Mouse (Mus musculus) intestine, postnatal 0 days (tissue): ENCODE results near the gene Ccdc85c. TPM values are rescaled to one million over a fixed set of nuclear protein-coding genes. Genes with fewer than 3 reads are reported as not detected.
A peak's percentile ranks its signal among the peaks of the same experiment; 100 is the strongest.

Experiments used
- ATAC-seq: fragments of 200-750 bp; cut with Nextera tagmentation; 2 replicates; pipeline ENCODE4 v1.8.0; 2017; ENCODE audit warnings: mild to moderate bottlenecking, moderate TSS enrichment, moderate library complexity
- H3K27ac ChIP-seq: fragments of 300-500 bp; sonication (generic); 2 replicates; pipeline ENCODE4 v1.5.1; 2014; ENCODE audit warnings: mild to moderate bottlenecking, low read depth, low read length, moderate library complexity
- H3K27me3 ChIP-seq: fragments of 300-500 bp; sonication (generic); replicated peaks from 2 replicates; pipeline ENCODE4 v1.6.1; 2014; ENCODE audit warnings: low read length, mixed read lengths; ENCODE audit not compliant: control insufficient read depth, insufficient read depth
- H3K36me3 ChIP-seq: fragments of 300-500 bp; sonication (generic); 2 replicates; pipeline ENCODE4 v1.6.1; 2014; ENCODE audit warnings: mild to moderate bottlenecking, moderate library complexity; ENCODE audit not compliant: control insufficient read depth, insufficient read depth
- H3K4me1 ChIP-seq: fragments of 300-500 bp; sonication (generic); replicated peaks from 2 replicates; pipeline ENCODE4 v1.6.1; 2014; ENCODE audit warnings: antibody characterized with exemption, low read length, mixed read lengths; ENCODE audit not compliant: control insufficient read depth, insufficient read depth
- H3K4me2 ChIP-seq: fragments of 300-500 bp; sonication (generic); replicated peaks from 2 replicates; pipeline ENCODE4 v1.6.1; 2014; ENCODE audit warnings: low read depth, mild to moderate bottlenecking, moderate library complexity
- H3K4me3 ChIP-seq: fragments of 300-500 bp; sonication (generic); 2 replicates; pipeline ENCODE4 v1.5.1; 2014; ENCODE audit warnings: low read depth, low read length
- H3K9ac ChIP-seq: fragments of 300-500 bp; sonication (generic); 2 replicates; pipeline ENCODE4 v1.6.1; 2014; ENCODE audit warnings: mild to moderate bottlenecking, low read depth, low read length
- H3K9me3 ChIP-seq: fragments of 300-500 bp; sonication (generic); 2 replicates; pipeline ENCODE4 v1.6.1; 2016; ENCODE audit warnings: mixed run types; ENCODE audit not compliant: control insufficient read depth
- CTCF ChIP-seq: sonication (generic); IDR thresholded peaks from 2 replicates; pipeline ENCODE4 v1.5.1; 2016; ENCODE audit warnings: low read depth, mild to moderate bottlenecking, control low read depth, antibody characterized with exemption, moderate library complexity
- WGBS: fragments of 180-500 bp; shearing (Covaris S2); extraction: QIAGEN DNeasy Blood & Tissue Kit; methylation state at CpG from one replicate; pipeline ENCODE4 v1.1.7; 2014; 5-methylcytosine and 5-hydroxymethylcytosine counted together
- polyA plus RNA-seq: library from polyadenylated mRNA; unstranded; fragments of >200 nt; fragmentation: Nextera tagmentation; extraction: Ambion mirVana; gene quantifications from 2 replicates; pipeline ENCODE4 v1.2.1, GENCODE M21; 2015

Ccdc85c gene
- polyA plus RNA-seq, 1 experiment from 2014 or later = 10.1 TPM

DNA sequence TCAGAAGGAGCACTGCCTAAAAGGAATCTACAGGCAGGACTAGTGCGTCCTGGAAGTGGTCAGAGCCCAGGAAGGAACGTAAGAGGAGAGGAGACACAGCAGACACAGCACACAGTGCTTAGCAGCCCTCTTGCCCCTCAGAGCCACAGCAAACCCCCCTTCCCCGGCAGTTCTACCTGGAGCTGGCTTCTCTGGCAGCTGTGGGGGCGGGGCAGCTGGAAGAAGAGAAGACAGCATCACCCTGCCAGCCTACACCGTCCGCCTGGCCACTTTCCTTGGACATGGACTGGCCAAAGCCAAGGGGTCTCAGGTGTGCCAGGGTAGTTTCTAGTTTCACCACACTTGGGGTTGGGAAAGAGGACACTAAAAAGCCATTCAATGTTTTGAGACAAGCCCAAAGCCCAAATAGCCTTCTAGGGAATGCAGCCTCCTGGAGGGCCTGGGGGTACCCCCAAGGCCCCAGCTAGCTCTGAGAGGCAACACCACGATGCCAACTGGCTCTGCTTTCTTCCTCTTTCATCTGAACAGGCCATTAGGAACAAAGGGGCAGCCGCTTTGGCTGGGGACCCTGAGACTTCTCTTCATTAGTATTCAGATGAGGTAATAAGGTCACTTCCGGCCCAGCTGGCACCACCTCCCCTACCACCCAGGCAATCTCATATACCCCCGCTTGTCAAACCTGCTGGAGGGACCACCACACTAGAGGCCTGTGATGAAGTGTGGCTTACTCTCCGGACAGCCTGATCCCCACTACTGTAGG, 58.4 kb downstream of the Ccdc85c start:
- no peak overlapping the region for H3K4me2 ChIP-seq
- H3K27me3 ChIP-seq = no peaks in the 10 kb centered on the region
- no peaks in the 10 kb centered on the region for H3K4me1 ChIP-seq
- H3K27ac ChIP-seq = no peak overlapping the region
- TF ChIP-seq CTCF = no peak
- H3K9ac ChIP-seq = no peak overlapping the region
- peaks cover 4% of the 10 kb centered on the region; the same call in 1 of the 2 replicates for H3K36me3 ChIP-seq
- no peaks in the 10 kb centered on the region for H3K9me3 ChIP-seq
- no peak for ATAC-seq
- H3K4me3 ChIP-seq = no peak overlapping the region
- 83% methylated on average over 11 of the region's 11 CpGs for WGBS

DNA sequence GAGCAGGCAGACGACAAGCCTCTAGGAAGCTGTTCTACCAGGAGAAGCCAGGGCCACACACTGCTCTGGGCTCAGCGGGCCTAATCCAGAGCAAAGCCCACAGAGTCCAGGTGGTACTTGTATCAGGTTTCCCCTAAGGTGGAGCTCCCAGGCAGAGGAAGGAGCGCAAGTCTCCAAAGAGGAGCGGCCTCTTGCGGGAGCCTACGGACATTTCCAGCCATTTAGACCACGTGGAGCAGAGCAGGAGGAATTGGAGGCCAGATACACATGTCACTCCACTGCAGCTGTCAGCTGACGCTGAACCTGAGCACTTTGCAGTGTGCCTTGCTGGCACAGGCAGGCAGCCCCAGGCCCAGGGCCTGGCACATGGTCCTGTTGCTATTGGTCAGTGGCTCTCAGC, 60.1 kb downstream of the Ccdc85c start:
- H3K9ac ChIP-seq = no peak overlapping the region
- 52% methylated on average over 8 of the region's 8 CpGs for WGBS
- ATAC-seq = no peak

GRCm38 (mm10) chr12:108213090-108214041, 61.9 kb downstream of the Ccdc85c start:
- Histone ChIP-seq H3K36me3 (no peaks in the 10 kb centered on the region), H3K9ac (0 out of 2 replicates have a peak overlapping the region, but pooled peaks have one; percentile 23), H3K27me3 (no peaks in the 10 kb centered on the region), H3K27ac (no peak overlapping the region), H3K4me3 (no peak overlapping the region), H3K4me1 (peaks cover 5% of the 10 kb centered on the region; the same call in 1 of the 2 replicates), H3K9me3 (no peaks in the 10 kb centered on the region), H3K4me2 (no peak overlapping the region)
- WGBS = 58% methylated on average over 18 of the region's 18 CpGs
- TF ChIP-seq CTCF = no peak
- no peak for ATAC-seq

More for the DNA sequence above, 60.1 kb downstream of the Ccdc85c start:
- H3K4me2 ChIP-seq = no peak overlapping the region
- H3K4me1 ChIP-seq = no peaks in the 10 kb centered on the region
- no peaks in the 10 kb centered on the region for H3K27me3 ChIP-seq
- no peak overlapping the region for H3K4me3 ChIP-seq
- H3K27ac ChIP-seq = no peak overlapping the region
- H3K36me3 ChIP-seq = no peaks in the 10 kb centered on the region
- no peaks in the 10 kb centered on the region for H3K9me3 ChIP-seq
- no peak for TF ChIP-seq CTCF

- H3K4me2 ChIP-seq = no peak overlapping the region
- ATAC-seq = no peak
- peaks cover 5% of the 10 kb centered on the region; the same call in 1 of the 2 replicates for H3K4me1 ChIP-seq
- H3K27me3 ChIP-seq = no peaks in the 10 kb centered on the region
- H3K36me3 ChIP-seq = peaks cover 6% of the 10 kb centered on the region; the same call in 1 of the 2 replicates
- H3K9ac ChIP-seq = no peak overlapping the region
- no peak overlapping the region for H3K27ac ChIP-seq
- H3K9me3 ChIP-seq = no peaks in the 10 kb centered on the region
- 86% methylated on average over 6 of the region's 6 CpGs for WGBS
- TF ChIP-seq CTCF = no peak
- H3K4me3 ChIP-seq = no peak overlapping the region
Measured at GRCm38 (mm10) chr12:108212476-108212875, 62.7 kb downstream of the Ccdc85c start.

- no peak for TF ChIP-seq CTCF
- Histone ChIP-seq H3K36me3 (peaks cover 10% of the 10 kb centered on the region; the same call in 1 of the 2 replicates), H3K27me3 (no peaks in the 10 kb centered on the region), H3K4me3 (no peak overlapping the region), H3K4me2 (0 out of 2 replicates have a peak overlapping the region, but pooled peaks have one; percentile 21), H3K9me3 (no peaks in the 10 kb centered on the region), H3K4me1 (peaks cover 5% of the 10 kb centered on the region; the same call in 1 of the 2 replicates), H3K9ac (no peak overlapping the region), H3K27ac (no peak overlapping the region)
- no peak for ATAC-seq
- 39% methylated on average over 5 of the region's 5 CpGs for WGBS
Measured at GRCm38 (mm10) chr12:108212071-108212470, 63.2 kb downstream of the Ccdc85c start.

DNA sequence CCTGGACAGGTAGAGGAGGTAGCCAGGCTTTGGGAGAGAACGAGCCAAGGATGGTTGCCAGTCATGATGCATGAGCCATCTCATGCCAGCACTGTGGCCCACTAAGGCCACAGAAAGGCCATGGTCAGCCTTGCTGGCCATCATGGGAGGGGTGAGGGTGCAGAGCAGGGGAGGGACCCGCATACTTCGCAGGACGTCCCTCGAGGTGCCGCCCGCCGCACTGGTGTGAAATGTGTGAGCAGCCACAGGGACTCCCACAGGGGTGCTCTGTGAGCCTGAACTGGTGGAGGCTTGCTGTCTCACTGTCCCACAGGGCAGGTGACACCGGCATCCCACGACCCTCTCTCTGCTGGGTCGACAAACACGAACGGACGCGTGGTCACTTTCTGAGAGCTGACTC, 64.6 kb downstream of the Ccdc85c start:
- Histone ChIP-seq H3K4me1 (peaks cover 5% of the 10 kb centered on the region; the same call in 1 of the 2 replicates), H3K4me2 (no peak overlapping the region), H3K27ac (no peak overlapping the region), H3K4me3 (no peak overlapping the region), H3K36me3 (peaks cover 17% of the 10 kb centered on the region), H3K27me3 (no peaks in the 10 kb centered on the region), H3K9ac (no peak overlapping the region), H3K9me3 (no peaks in the 10 kb centered on the region)
- WGBS = 97% methylated on average over 15 of the region's 15 CpGs
- no peak for TF ChIP-seq CTCF
- ATAC-seq = no peak
